Mouse (Mus musculus) heart, postnatal 25 days (tissue): ENCODE measurements at regions not wholly inside any gene's neighbourhood (a gene's known extent, or its start where the extent isn't known, plus 50 kb on each side); places are given as distances from the start of the nearest gene placed in this dataset.

Experiments used
- DNase-seq: peaks from one replicate; pipeline ENCODE4 v3.0.0; 2022; ENCODE audit warnings: low spot score
- intact Hi-C: fragments of 180-260 bp; cut with DNase I; formaldehyde crosslinking; loops from one replicate; pipeline ENCODE4 v1.15.1; 2025

- DNase-seq, result no peak
- intact Hi-C loops, result no loop called here
Observed at GRCm38 (mm10) chr6:143287322-143287721, 120.3 kb downstream of the Etnk1 start.

- DNase-seq, result no peak
- intact Hi-C loops, result no loop called here
Observed at GRCm38 (mm10) chr6:143288491-143289130, 121.6 kb downstream of the Etnk1 start.

GRCm38 (mm10) chr6:143293648-143294047 is 126.6 kb downstream of the Etnk1 start:
- intact Hi-C loops, result no loop called here
- no peak for DNase-seq

- intact Hi-C loops, result no loop called here
- no peak for DNase-seq
Observed at GRCm38 (mm10) chr6:143298391-143298790, 131.4 kb downstream of the Etnk1 start.

GRCm38 (mm10) chr6:143301414-143301813 is 134.4 kb downstream of the Etnk1 start:
- DNase-seq, result no peak
- intact Hi-C loops, result no loop called here

GRCm38 (mm10) chr6:143307327-143307726 is 140.3 kb downstream of the Etnk1 start:
- intact Hi-C loops, result no loop called here
- DNase-seq, result no peak

GRCm38 (mm10) chr6:143315859-143316258 is 148.8 kb downstream of the Etnk1 start:
- intact Hi-C loops, result no loop called here
- DNase-seq, result peak; percentile 11

- no peak for DNase-seq
- intact Hi-C loops, result loop anchor here (10.0 kb wide), 1 partner anchor 1644 kb away; no protein-coding TSS in a partner anchor
Observed at GRCm38 (mm10) chr6:143320426-143320825, 153.4 kb downstream of the Etnk1 start.

GRCm38 (mm10) chr6:143324636-143325035 is 157.6 kb downstream of the Etnk1 start:
- intact Hi-C loops, result loop anchor here (10.0 kb wide), 1 partner anchor 1640 kb away; no protein-coding TSS in a partner anchor
- no peak for DNase-seq

- intact Hi-C loops, result loop anchor here (10.0 kb wide), 1 partner anchor 1638 kb away; no protein-coding TSS in a partner anchor
- no peak for DNase-seq
Observed at GRCm38 (mm10) chr6:143326956-143327722, 160.1 kb downstream of the Etnk1 start.

GRCm38 (mm10) chr6:143327788-143328187 is 160.8 kb downstream of the Etnk1 start:
- DNase-seq, result no peak
- intact Hi-C loops, result loop anchor here (10.0 kb wide), 1 partner anchor 1637 kb away; no protein-coding TSS in a partner anchor

- intact Hi-C loops, result loop anchor here (10.0 kb wide), 1 partner anchor 1637 kb away; no protein-coding TSS in a partner anchor
Observed at GRCm38 (mm10) chr6:143328202-143328601, 161.2 kb downstream of the Etnk1 start.

GRCm38 (mm10) chr6:143329096-143329495 is 162.1 kb downstream of the Etnk1 start:
- intact Hi-C loops, result loop anchor here (10.0 kb wide), 1 partner anchor 1636 kb away; no protein-coding TSS in a partner anchor
- DNase-seq, result no peak

More at GRCm38 (mm10) chr6:143328202-143328601, 161.2 kb downstream of the Etnk1 start:
- no peak for DNase-seq

GRCm38 (mm10) chr6:143333493-143333892 is 166.5 kb downstream of the Etnk1 start:
- intact Hi-C loops, result no loop called here
- DNase-seq, result no peak

GRCm38 (mm10) chr6:143336574-143336973 is 169.6 kb downstream of the Etnk1 start:
- intact Hi-C loops, result no loop called here
- no peak for DNase-seq

- DNase-seq, result no peak
- intact Hi-C loops, result no loop called here
Observed at GRCm38 (mm10) chr6:143349000-143349399, 182.0 kb downstream of the Etnk1 start.

GRCm38 (mm10) chr6:143359320-143360032 is 192.5 kb downstream of the Etnk1 start:
- DNase-seq, result no peak
- intact Hi-C loops, result no loop called here

- DNase-seq, result no peak
- intact Hi-C loops, result no loop called here
Observed at GRCm38 (mm10) chr6:143361149-143361725, 194.2 kb downstream of the Etnk1 start.

GRCm38 (mm10) chr6:143361963-143362362 is 194.9 kb downstream of the Etnk1 start:
- DNase-seq, result no peak
- intact Hi-C loops, result no loop called here

- intact Hi-C loops, result no loop called here
- no peak for DNase-seq
Observed at GRCm38 (mm10) chr6:143365840-143366239, 198.8 kb downstream of the Etnk1 start.
